Mouse (Mus musculus) stomach, embryonic 14.5 days (tissue): ENCODE data around the gene Galnt11. TPM values are rescaled to one million over a fixed set of nuclear protein-coding genes. Genes with fewer than 3 reads are reported as not detected.
A peak's percentile ranks its signal among the peaks of the same experiment; 100 is the strongest.
"Not testable (repeated sequence)": the region's sequence is repeated elsewhere in the genome, so short reads cannot be mapped to it uniquely, and the experiment has no call there.

Experiments used
- ATAC-seq: fragments of 200-750 bp; cut with Nextera tagmentation; 2 replicates; pipeline ENCODE4 v1.8.0; 2017; ENCODE audit warnings: low read depth, moderate TSS enrichment; ENCODE audit not compliant: insufficient number of reproducible peaks, insufficient read depth, low FRiP score
- H3K27ac ChIP-seq: fragments of 300-500 bp; sonication (generic); 2 replicates; pipeline ENCODE4 v1.5.1; 2014; ENCODE audit warnings: mild to moderate bottlenecking, low read length, moderate library complexity, mixed read lengths
- H3K27me3 ChIP-seq: fragments of 300-500 bp; sonication (generic); 2 replicates; pipeline ENCODE4 v1.6.1; 2014; ENCODE audit warnings: low read length, control low read depth, mixed read lengths; ENCODE audit not compliant: control insufficient read depth, insufficient read depth
- H3K36me3 ChIP-seq: fragments of 300-500 bp; sonication (generic); 2 replicates; pipeline ENCODE4 v1.6.1; 2014; ENCODE audit warnings: mild to moderate bottlenecking, control low read depth, low read length, moderate library complexity, mixed read lengths; ENCODE audit not compliant: control insufficient read depth, insufficient read depth
- H3K4me1 ChIP-seq: fragments of 300-500 bp; sonication (generic); 2 replicates; pipeline ENCODE4 v1.6.1; 2014; ENCODE audit warnings: low read length, control low read depth, mixed read lengths; ENCODE audit not compliant: control insufficient read depth, insufficient read depth
- H3K4me2 ChIP-seq: fragments of 300-500 bp; sonication (generic); replicated peaks from 2 replicates; pipeline ENCODE4 v1.6.1; 2014; ENCODE audit warnings: low read depth, low read length, control low read depth
- H3K4me3 ChIP-seq: fragments of 300-500 bp; sonication (generic); 2 replicates; pipeline ENCODE4 v1.5.1; 2014; ENCODE audit warnings: low read depth, low read length, control low read depth
- H3K9ac ChIP-seq: fragments of 300-500 bp; sonication (generic); replicated peaks from 2 replicates; pipeline ENCODE4 v1.6.1; 2014; ENCODE audit warnings: low read depth, mild to moderate bottlenecking, control low read depth, low read length, moderate library complexity, mixed read lengths
- H3K9me3 ChIP-seq: fragments of 300-500 bp; sonication (generic); 2 replicates; pipeline ENCODE4 v1.6.1; 2016; ENCODE audit warnings: low read depth, low read length, control low read depth; ENCODE audit not compliant: control insufficient read depth
- WGBS: fragments of 180-500 bp; shearing (Covaris S2); extraction: QIAGEN DNeasy Blood & Tissue Kit; methylation state at CpG from one replicate; pipeline ENCODE4 v1.1.7; 2014; 5-methylcytosine and 5-hydroxymethylcytosine counted together
- polyA plus RNA-seq: library from polyadenylated mRNA; unstranded; fragments of >200 nt; fragmentation: Nextera tagmentation; extraction: Ambion mirVana; gene quantifications from 2 replicates; pipeline ENCODE4 v1.2.1, GENCODE M21; 2014

Galnt11 gene
- polyA plus RNA-seq, 1 experiment from 2014 or later = 46.4 TPM

DNA sequence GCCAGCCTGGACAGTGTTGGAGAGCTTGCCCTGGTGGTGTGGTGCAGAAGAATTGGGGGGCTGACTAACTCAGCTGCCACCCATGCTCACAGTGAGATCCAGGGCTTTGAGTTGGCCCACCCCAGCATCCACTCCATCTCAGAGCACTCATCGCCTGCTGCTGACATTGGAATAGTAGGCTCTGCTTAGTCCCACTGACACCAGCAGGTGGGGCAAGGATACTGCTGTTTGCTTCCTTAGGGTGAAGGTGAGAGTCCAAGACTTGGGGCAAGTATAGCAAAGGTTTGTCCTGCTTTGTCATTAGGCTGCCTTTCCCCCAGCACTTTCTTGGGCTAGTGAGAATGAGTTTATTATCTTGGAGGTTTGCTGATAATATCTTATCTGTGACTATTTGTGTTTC is 32.9 kb upstream of the Galnt11 start:
- Histone ChIP-seq H3K4me2 (no peak overlapping the region), H3K4me1 (no peaks in the 10 kb centered on the region), H3K36me3 (no peaks in the 10 kb centered on the region), H3K4me3 (no peak overlapping the region), H3K9me3 (no peaks in the 10 kb centered on the region), H3K27me3 (no peaks in the 10 kb centered on the region), H3K9ac (no peak overlapping the region), H3K27ac (no peak overlapping the region)
- ATAC-seq = peak; percentile 33; the same call in 1 of the 2 replicates
- 60% methylated on average over 1 of the region's 1 CpGs for WGBS

DNA sequence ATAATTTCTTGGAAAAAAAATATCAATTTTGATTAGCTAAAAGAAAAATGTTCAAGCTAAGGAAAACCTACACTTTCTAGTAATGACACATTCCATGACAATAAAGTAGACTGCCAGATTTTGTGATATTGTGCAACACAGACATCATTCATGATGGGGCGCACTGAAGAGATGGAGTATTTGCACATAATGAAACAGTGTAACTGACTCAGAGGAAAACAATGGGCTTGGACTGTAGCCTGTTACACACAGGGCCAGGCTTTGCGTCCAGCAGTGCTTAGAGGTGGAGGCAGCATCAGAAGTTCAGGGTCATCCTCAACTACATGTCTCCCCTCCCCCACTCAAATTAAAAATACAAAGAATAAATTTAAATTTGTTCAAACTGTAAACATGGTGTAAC is 31.2 kb upstream of the Galnt11 start:
- WGBS = 78% methylated on average over 2 of the region's 2 CpGs
- no peaks in the 10 kb centered on the region for H3K27me3 ChIP-seq

DNA sequence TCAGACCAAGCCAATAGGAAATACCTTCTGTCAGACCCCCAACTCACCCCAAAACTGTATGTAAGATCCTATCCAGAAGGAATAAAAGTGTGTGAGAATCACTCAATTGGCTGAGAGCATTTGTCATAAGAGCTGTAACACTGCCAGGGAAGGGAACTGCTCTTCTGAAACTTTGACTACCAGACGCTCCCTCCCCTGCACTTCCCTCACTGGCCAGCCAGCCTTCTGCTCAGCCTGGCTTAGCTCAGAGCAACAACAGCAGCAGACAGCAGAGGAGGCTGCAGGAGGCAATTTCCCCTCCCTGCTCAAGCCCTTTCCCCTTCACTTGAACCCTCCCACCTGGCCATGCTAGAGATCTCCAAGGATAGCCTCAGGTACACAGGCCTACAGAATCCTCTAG is 9.8 kb upstream of the Galnt11 start:
- Histone ChIP-seq H3K27ac (no peak overlapping the region), H3K4me1 (no peaks in the 10 kb centered on the region), H3K36me3 (no peaks in the 10 kb centered on the region), H3K9me3 (no peaks in the 10 kb centered on the region), H3K27me3 (no peaks in the 10 kb centered on the region), H3K4me2 (no peak overlapping the region), H3K4me3 (no peak overlapping the region), H3K9ac (no peak overlapping the region)
- no peak for ATAC-seq
- 53% methylated on average over 1 of the region's 1 CpGs for WGBS

More for the DNA sequence above, 31.2 kb upstream of the Galnt11 start:
- H3K4me2 ChIP-seq = no peak overlapping the region
- H3K36me3 ChIP-seq = no peaks in the 10 kb centered on the region
- no peak for ATAC-seq
- H3K9ac ChIP-seq = no peak overlapping the region
- no peak overlapping the region for H3K4me3 ChIP-seq
- H3K27ac ChIP-seq = no peak overlapping the region
- H3K4me1 ChIP-seq = no peaks in the 10 kb centered on the region
- H3K9me3 ChIP-seq = no peaks in the 10 kb centered on the region

DNA sequence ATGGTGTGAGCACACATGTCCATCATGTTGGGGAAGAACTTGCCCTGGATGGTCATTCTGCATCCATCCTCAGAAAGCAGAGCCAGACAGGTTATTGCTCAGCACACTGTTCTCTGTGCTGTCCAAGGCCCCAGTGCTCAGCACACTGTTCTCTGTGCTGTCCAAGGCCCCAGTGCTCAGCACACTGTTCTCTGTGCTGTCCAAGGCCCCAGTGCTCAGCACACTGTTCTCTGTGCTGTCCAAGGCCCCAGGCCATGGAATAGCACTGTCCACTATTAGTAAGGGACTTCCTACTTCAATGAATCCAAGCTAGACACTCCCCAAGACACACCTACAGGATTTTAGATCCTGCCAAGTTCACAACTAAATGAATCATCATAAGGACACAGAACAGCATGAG is 8.5 kb upstream of the Galnt11 start:
- not testable (repeated sequence) for H3K27ac ChIP-seq, H3K36me3 ChIP-seq, H3K4me2 ChIP-seq, H3K9ac ChIP-seq, H3K4me3 ChIP-seq, H3K4me1 ChIP-seq, H3K9me3 ChIP-seq, H3K27me3 ChIP-seq, ATAC-seq

DNA sequence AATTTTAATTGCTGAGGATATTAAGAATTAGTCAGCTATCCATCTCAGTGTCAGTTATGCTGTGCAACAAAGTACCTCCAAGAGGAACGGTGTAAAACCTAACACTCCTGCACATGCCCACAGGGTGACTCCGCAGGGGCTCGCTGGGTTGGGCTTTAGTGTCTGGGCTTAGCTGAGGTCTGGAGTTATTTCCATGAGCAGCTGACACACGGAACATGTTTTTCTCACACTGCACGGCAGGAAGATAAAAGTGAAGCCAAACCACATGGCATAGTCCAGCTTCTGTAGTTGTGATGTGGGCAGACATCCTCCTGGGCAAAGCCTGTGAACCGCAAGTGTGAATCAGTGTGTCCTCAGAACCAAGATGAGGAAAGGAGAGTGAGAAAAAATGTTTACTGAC is 6.7 kb upstream of the Galnt11 start:
- no peak for ATAC-seq
- H3K4me3 ChIP-seq = no peak overlapping the region
- no peak overlapping the region for H3K9ac ChIP-seq
- H3K4me2 ChIP-seq = no peak overlapping the region
- no peaks in the 10 kb centered on the region for H3K9me3 ChIP-seq
- WGBS = 80% methylated on average over 6 of the region's 6 CpGs
- no peaks in the 10 kb centered on the region for H3K36me3 ChIP-seq
- no peak overlapping the region for H3K27ac ChIP-seq
- no peaks in the 10 kb centered on the region for H3K4me1 ChIP-seq
- H3K27me3 ChIP-seq = no peaks in the 10 kb centered on the region

DNA sequence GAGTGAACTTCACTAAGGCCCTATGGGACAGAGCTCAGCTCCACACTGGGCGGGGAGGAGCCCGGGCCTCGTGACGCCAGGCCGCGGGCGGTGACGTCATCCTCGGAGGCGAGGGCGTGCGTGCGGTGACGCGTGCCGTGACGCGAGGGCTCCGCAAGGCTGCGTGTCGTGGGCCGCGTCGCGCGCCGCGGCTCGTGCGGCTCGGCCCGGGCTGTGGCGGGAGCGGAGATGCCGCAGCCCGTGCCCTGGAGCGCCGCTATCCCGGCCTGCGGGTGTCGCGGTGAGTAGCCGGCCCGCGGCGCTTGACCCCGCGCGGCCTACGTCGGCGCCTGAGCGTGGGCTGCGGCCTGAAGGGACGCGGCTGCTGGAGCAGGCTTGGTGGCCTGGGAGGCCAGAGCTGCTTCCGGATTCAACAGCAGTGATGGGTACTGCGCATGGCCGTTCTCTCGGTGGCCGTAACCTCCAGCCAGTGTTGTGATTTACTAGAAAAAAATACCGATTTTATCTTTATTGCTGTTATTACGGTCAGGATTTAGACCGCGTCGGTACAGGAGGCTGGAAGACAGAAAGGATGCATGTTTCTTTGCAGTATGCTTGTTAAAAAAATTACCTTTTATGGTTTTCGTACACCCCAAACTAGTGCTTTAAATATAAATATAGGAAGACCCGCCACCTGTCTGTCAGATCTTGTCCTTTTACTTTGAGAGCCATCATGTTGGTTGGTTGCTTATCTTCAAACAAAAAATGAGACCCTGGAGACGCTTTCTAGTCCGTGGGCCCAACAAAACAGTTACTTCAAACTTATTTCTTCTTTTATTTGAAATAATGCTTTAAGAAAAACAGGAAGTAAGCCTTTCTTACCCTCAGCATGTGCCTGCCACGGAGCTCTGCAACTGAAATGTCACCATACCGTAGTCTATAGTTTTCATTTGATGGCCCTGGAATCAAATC is 1.3 kb downstream of the Galnt11 start, which contains the start of gene E130116L18Rik:
Gene E130116L18Rik (minus strand): TSS at position 402 of the 951 bp plus-strand sequence.
- Histone ChIP-seq H3K9me3 (no peaks in the 10 kb centered on the region), H3K4me3 (peak within 1 kb of the TSS; percentile 62), H3K36me3 (peaks cover 3% of the 10 kb centered on the region; the same call in 1 of the 2 replicates), H3K4me2 (peak within 1 kb of the TSS; percentile 67), H3K9ac (peak within 1 kb of the TSS; percentile 87), H3K27me3 (no peaks in the 10 kb centered on the region), H3K27ac (peak within 1 kb of the TSS; percentile 88), H3K4me1 (no peaks in the 10 kb centered on the region)
- WGBS = 3% methylated on average over 70 of the region's 72 CpGs
- peak; percentile 95 for ATAC-seq

DNA sequence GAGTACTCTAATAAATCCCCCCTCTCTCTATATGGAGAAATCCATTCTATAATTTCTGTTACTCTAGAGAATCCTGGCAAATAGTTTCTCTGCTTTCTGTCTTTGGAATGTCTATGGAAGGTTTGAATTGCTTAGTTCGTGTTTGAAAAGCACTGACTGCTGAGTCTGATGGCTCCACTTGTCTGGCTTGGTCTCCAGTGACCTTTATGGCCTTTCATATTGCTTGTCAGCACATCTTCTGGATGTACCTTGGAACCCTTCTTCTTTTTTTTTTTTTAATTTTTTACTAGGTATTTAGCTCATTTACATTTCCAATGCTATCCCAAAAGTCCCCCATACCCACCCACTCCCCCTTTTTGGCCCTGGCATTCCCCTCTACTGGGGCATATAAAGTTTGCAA is 2.7 kb downstream of the Galnt11 start:
- WGBS = 76% methylated on average over 1 of the region's 1 CpGs
- H3K9ac ChIP-seq, H3K36me3 ChIP-seq, ATAC-seq, H3K27me3 ChIP-seq, H3K9me3 ChIP-seq, H3K27ac ChIP-seq, H3K4me2 ChIP-seq, H3K4me1 ChIP-seq, H3K4me3 ChIP-seq: not testable (repeated sequence)

DNA sequence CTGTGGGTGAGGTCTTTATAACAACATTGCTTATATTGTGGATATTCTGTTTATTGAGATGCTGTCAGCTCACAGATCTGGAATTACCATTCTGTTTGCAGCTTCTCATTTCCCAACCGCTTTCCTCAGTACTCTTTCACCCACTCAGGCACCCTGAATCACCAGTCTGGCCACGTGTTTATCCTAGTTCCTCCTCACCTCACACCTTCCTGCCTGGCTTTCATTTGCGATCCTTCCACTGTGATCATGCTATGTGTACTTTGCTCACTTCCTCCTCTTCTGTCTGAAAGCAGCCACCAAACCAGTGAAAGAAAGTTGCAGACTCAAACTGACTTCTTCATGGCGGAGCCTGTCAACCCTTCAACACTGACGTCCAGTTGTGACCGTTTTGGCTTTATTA is 21.4 kb downstream of the Galnt11 start:
- WGBS = 84% methylated on average over 6 of the region's 6 CpGs

More for the DNA sequence above, 21.4 kb downstream of the Galnt11 start:
- 0 out of 2 replicates have a peak, but pooled peaks cover 5% of the 10 kb centered on the region for H3K36me3 ChIP-seq
- no peaks in the 10 kb centered on the region for H3K4me1 ChIP-seq
- H3K4me2 ChIP-seq = no peak overlapping the region
- H3K27me3 ChIP-seq = no peaks in the 10 kb centered on the region
- no peak overlapping the region for H3K9ac ChIP-seq
- no peak overlapping the region for H3K27ac ChIP-seq
- no peak overlapping the region for H3K4me3 ChIP-seq
- ATAC-seq = no peak
- no peaks in the 10 kb centered on the region for H3K9me3 ChIP-seq
